Mouse (Mus musculus) gastrocnemius, postnatal 14 days (tissue): ENCODE measurements at regions not wholly inside any gene's neighbourhood (a gene's known extent, or its start where the extent isn't known, plus 50 kb on each side); places are given as distances from the start of the nearest gene placed in this dataset.

ENCODE experiments used
- DNase-seq: peaks from one replicate; pipeline ENCODE4 v3.0.0; 2021; ENCODE audit warnings: mixed read lengths
- intact Hi-C: fragments of 180-260 bp; cut with DNase I; formaldehyde crosslinking; loops from one replicate; pipeline ENCODE4 v1.15.1; 2025; ENCODE audit warnings: low total_unique reads

DNA sequence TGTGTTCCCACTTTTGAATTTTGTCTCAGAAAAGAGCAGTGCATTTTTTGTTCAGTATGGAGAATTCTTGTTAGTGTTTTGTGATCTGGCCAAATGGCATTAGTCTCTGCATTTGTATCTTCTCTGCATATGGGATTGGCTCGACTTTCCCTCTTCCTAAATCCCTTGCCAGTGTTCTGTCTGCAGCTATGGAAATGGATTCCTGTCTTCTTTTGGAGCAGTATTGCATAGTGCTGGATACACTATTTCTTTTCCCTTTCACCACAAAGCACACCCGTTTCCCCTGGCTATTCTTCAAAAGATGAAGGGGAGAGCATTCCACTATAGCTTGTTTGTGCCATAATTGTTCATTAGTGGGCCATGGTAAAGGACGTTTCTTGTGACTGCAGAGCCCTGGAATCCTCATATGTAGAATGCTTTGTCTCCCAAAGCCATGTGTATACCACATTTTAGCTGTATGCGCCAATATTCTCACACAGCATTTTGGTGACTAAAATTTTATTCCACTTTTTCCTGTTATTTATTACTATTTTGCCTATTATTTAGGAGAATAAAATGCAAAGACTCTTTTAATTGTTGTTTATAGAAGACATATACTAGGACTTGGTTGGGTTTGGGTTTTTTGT, 197.8 kb downstream of the Hs3st1 start:
- intact Hi-C loops: no loop called here
- DNase-seq: no peak

DNA sequence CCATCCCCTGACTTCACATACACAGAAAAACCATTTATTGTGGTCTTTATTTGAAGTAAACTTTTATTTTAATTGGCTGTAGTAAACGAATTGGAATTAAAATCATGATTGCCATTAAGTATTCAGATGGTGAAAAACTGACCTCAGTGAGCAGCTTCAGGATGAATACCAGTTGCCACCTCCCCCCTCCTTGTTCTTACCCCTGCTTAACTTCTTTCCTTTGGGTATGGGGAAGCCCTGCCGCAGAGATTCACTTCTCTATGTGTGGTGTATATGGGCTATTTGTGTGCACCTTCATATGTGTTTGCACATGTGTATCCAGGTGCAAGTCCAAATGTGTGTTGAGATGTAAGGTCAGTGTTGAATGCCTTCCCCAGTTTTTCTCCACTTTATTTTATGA, 218.2 kb downstream of the Hs3st1 start:
- DNase-seq: no peak
- intact Hi-C loops: no loop called here

GRCm38 (mm10) chr5:39536351-39536750, 218.9 kb downstream of the Hs3st1 start:
- no peak for DNase-seq
- intact Hi-C loops: no loop called here

DNA sequence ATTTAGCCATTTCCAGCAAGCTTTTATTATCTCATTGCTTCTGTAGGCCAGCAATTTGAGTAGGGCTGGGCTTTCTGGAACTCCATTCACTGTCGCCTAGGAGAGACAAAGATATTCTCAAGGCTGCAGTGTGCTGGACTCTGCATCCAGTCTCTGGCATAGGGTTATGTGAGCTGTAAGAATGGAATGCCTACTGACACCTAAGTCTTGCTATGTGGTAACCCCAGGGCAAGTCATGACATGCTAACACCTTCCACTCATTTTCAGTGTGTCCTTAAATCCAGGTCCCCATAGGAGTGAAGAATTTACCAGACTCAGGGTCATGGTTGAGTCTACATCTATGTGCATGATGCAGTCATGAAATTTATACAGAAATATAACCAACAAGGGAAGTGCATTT, 245.0 kb downstream of the Hs3st1 start:
- no peak for DNase-seq
- intact Hi-C loops: no loop called here

GRCm38 (mm10) chr5:39482756-39483155, 272.5 kb downstream of the Hs3st1 start:
- DNase-seq: no peak
- intact Hi-C loops: no loop called here

DNA sequence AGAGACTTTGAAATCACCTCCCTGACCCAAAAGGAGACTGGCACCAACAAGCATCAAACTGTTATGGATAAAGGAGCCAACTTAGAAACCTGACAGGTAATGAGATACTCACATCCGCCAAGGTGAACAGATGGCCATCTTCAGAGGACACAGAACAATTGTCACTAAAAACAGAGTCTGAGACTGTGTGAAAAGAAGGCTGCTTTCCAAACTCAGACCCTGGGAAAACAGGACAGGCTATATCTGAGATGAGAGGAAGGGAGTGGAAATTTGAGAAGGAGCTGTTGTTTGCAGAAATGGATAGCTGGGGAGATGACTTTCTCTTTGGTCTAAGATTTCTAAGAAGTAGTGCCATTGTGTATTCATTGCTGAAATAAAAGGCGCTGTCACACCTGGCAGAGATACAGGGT, 297.2 kb downstream of the Hs3st1 start:
- intact Hi-C loops: no loop called here
- no peak for DNase-seq

DNA sequence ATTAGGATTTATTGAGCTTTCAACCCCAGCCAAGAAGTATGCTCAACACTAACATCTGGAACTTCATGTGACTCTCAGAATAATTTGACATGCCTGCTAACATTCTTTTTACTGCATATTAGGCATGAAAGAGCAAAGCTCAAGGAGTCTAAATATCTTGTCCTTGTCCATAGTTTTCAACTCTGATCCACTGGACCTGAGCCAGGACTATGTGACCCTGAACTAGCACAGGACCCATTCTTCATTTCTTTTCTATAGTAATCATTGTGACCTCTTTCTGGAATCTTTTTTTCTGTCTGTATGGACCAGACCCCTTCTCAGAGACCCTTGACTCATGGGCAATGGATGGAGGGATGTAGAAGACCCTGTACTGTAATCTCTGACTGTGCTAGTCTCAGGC, 301.6 kb downstream of the Hs3st1 start:
- no peak for DNase-seq
- intact Hi-C loops: no loop called here

GRCm38 (mm10) chr5:39440817-39441216, 314.5 kb downstream of the Hs3st1 start:
- no peak for DNase-seq
- intact Hi-C loops: no loop called here

DNA sequence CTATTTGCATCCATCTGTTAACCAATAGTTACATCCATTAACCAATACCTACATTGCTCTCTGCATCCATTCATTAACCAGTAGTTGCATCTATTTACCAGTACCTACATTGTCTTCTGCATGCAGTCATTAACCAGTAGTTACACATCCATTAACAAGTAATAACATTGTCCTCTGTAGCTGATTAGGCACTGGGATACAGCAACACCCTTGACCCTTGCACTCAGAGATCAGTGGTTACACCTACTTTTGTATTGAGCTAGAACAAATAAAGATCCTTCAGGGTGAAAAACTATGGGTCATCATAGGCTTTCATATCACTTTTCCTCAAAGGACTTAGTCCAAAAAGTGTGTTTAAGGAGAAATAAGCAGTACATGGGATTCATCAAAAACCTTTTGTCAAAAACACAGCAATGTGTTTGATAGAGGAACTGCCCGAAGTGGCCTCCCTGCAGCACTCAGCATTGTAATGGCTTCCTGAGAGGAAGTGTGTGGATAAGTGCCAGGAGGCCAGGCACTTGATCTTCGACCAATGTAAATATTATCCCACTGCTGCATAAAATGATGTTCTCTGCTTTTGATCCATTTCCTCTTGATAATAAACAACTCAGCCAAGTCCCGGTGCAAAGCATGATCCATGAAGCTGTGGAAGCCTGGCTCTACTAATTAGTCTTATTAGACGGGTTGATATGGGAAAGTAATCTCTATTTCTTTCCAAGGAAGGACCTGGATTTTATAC, 317.6 kb downstream of the Hs3st1 start:
- intact Hi-C loops: no loop called here
- no peak for DNase-seq

GRCm38 (mm10) chr5:39426053-39426452, 329.2 kb downstream of the Hs3st1 start:
- intact Hi-C loops: no loop called here
- no peak for DNase-seq

DNA sequence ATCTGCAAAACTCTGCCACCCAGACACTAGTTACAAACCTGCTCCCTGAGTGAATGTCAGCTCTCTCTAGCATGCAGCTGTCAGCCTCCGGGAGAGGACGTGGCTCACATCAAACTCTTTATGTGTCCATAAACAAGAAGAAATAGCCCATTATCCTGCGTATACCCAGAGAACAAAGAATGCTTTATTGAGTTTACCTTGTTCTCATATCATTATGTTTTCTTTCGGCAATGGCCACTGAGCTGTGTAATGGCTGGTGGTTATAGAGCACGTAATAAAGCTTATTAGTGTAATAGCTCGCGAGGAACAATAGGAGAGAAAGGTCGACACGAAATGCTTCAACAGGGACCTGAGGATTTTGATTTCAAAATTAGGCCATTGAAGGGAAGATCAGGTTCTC, 331.6 kb downstream of the Hs3st1 start:
- intact Hi-C loops: no loop called here
- no peak for DNase-seq

DNA sequence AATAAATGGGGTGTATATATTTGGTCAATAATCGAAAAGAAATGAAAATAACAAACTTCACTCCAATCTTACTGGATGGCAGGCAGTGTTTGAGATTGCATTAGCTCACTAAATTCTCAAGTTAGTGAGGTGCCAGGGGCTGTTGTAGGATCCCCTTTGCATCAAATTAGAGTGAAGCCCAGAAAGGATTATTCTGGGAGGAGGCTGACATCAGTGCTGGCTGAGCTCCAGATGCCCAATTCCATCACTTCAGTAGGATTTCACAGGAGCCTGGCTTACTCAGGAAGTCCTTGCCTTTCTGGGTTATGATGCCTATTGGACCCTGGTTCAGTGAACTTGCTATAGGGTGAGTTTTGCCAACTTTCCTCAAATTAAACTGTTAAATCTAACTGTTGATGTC, 336.5 kb downstream of the Hs3st1 start:
- no peak for DNase-seq
- intact Hi-C loops: no loop called here

GRCm38 (mm10) chr5:39417845-39418154, 337.5 kb downstream of the Hs3st1 start:
- no peak for DNase-seq
- intact Hi-C loops: no loop called here

- DNase-seq: no peak
- intact Hi-C loops: no loop called here
Measured at GRCm38 (mm10) chr5:39417121-39417844, 338.0 kb downstream of the Hs3st1 start.

DNA sequence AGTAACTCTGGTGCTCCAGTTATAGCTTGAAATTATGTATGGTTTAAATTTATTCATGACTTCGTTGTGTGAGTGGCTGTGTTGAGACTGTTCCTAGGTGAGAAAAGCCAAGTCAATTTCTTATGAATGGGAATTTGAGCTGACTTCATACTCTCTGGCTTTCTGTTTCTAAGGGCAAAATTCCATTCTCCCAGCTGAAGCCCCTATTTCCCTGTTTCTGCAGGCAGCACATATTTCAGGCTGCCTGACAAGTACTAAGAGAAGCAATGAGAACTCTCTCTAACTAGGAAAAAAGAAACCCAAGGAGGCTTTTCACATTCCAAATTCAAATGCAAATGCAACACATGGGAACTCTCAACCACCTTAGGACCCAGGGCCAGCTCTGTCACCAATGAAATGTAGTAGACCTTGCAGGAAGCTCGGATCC, 338.7 kb downstream of the Hs3st1 start:
- intact Hi-C loops: no loop called here
- DNase-seq: no peak

- intact Hi-C loops: no loop called here
- DNase-seq: no peak
Measured at GRCm38 (mm10) chr5:39412756-39413155, 342.5 kb downstream of the Hs3st1 start.

DNA sequence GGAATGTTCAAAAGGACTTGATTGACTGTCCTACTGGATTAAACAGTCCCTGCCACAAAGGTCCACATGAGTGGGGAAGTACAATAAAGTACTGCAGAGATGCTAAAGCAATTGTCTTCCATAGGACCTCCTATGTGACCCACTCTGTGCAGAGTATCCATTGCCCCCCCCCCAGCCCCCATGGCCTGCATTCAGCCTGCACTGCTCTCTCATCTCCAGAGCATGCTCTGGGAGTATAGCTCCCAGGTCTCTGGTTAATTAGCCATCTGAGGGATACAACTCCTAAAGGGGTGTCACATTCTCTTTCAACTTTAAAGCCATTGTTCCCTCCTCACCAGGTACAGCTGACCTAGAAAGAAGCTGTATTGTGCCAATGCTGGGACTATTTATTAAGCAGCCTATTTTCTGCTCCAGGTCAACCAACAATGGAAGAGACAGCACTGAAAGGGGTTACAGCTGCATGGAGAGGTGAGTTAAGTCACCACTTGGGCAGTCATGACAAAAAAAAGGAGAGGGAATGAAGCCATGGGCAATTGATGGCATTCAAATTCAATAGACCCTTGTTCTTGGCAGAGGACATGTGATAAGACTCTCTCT, 364.8 kb downstream of the Hs3st1 start:
- intact Hi-C loops: no loop called here
- DNase-seq: no peak

- no peak for DNase-seq
- intact Hi-C loops: no loop called here
Measured at GRCm38 (mm10) chr5:39384410-39384809, 370.9 kb downstream of the Hs3st1 start.

GRCm38 (mm10) chr5:39374199-39374598, 381.1 kb downstream of the Hs3st1 start:
- DNase-seq: no peak
- intact Hi-C loops: no loop called here

DNA sequence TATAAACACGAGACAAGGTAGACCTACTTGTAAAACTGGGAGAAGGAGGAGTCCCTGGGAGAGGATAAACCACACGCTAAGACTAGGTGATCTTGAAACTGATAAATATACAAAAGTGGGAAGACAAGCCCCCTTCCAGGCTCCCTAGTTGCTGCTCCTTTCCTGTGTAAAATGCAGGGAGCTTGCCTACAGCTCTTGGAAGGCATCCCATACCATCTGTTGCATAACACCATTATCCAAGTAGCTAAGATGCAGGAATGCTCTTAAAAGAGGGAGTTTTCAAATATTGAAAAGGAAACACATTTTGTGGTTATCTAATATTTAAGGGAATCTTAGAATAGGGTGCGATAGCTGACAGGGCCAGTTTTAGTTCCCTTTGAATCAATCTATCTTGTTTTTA, 406.6 kb downstream of the Hs3st1 start:
- intact Hi-C loops: no loop called here
- DNase-seq: no peak

DNA sequence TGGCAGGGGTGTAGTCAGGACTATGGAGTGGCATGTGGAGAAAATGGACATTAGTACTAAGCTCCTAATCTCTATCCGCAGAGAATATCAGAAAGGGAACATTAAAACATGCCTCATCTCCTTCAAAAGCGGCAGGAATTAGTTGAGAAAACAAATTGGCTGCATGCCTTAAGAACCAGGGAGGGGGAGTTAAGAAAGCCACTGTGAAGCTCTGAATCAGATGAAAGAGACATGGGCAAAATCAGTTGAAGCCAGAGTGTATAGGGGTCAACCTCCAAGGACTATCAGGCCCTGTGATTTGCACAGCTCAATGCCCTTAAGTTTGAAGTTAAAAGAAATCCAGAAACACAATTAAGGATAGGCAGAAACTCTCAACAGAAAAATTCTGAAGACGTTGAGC, 408.3 kb downstream of the Hs3st1 start:
- intact Hi-C loops: no loop called here
- no peak for DNase-seq
